Mouse (Mus musculus): ENCODE results near the gene Btrc. TPM values are rescaled to one million over a fixed set of nuclear protein-coding genes. Genes with fewer than 3 reads are reported as not detected.
"Not testable (repeated sequence)": the region's sequence is repeated elsewhere in the genome, so short reads cannot be mapped to it uniquely, and the experiment has no call there.

The Btrc gene
- 70.0 and 70.5 TPM in 2 replicates for polyA plus RNA-seq (2016; fragmentation: Nextera tagmentation; extraction: Ambion mirVana)

DNA sequence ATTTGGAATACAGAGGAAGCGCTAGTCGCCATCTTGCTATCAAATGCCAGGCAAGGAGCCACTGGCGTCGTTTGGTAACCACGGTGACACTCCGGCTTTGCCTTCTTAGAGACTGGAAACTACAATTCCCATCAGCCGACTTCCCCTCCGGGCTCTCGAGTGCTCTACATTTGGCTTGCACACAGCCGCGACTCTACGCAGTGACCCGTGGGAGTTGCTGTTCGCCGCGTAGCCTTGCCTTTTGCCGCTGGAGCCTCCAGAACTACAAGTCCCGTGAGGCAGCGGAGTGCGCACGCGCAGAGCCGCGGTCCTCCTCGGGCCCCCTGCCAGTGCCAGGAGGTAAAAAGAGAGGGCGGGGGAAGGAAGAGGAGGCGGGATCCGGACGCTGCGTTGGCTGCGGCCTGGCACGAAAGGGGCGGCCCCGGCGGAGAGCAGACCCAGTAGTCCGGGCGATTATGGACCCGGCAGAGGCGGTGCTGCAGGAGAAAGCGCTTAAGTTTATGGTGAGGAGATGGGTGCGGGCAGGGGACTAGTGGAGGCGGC is at the start of gene Btrc:
Gene Btrc, plus strand, starts transcription at position 351 of the 543 bp plus-strand sequence.
- Histone ChIP-seq H3K4me2 (replicated peaks) (peak within 1 kb of the TSS; percentile 76), H3K4me3 (peak within 1 kb of the TSS; percentile 73), H3K27ac (peak within 1 kb of the TSS; percentile 96), H3K27me3 (replicated peaks) (no peaks in the 10 kb centered on the region), H3K4me1 (peaks cover 11% of the 10 kb centered on the region), H3K9me3 (no peaks in the 10 kb centered on the region), H3K9ac (peak within 1 kb of the TSS; percentile 81), H3K36me3 (peaks cover 3% of the 10 kb centered on the region; the same call in 1 of the 2 replicates)
- peak; percentile 99 for ATAC-seq (ENCODE audit: low FRiP score, low read depth)
- WGBS, result under 1% methylated on average over 42 of the region's 42 CpGs

DNA sequence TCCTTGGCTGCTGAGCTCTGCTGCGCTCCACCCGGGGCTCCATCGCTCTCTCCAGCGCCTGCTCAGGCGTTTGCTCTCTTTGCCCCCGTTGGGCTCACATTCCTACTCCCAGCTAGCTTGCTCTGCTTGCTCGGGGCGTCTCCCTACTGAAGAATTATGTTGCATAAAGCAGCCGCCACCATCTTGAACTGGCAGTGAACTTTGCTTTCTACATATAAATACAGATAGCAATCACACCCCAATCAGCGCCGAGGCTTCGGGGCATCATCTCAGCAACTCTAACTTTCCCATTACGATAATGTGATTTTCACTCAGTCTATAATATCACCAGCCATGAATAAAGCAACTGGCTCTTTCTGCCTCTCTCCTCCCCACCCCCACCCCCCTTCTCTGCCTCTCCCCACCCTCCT is 46.1 kb upstream of the Btrc start:
- Histone ChIP-seq H3K9ac (no peak overlapping the region), H3K27ac (peak overlapping the region; percentile 38), H3K27me3 (replicated peaks) (no peaks in the 10 kb centered on the region; the same call in 1 of the 2 replicates), H3K4me2 (replicated peaks) (peak overlapping the region; percentile 31), H3K9me3 (no peaks in the 10 kb centered on the region), H3K36me3 (no peaks in the 10 kb centered on the region), H3K4me1 (peaks cover 28% of the 10 kb centered on the region), H3K4me3 (no peak overlapping the region)
- 23% methylated on average over 13 of the region's 13 CpGs for WGBS
- peak; percentile 52 for ATAC-seq (ENCODE audit: low FRiP score, low read depth)

DNA sequence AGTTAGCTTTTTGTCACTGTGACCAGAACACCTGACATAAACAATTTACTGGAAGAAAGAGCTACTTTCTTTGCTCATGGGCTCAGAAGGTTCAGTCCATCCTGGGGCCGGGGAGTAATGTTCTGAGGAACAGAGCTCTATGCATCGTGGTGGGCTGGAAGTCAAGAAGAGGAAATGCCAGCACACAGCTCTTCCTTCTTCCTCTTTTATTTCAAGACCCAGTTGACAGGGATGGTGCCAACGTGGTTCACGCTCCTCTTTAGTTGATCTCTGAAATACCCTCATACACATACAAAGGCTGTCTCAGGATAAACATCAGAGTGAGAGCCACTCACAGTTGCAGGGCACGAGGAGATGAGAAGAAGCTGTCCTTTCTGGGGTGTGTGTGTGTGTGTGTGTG is 42.5 kb upstream of the Btrc start:
- no peak for ATAC-seq (ENCODE audit: low FRiP score, low read depth)
- Histone ChIP-seq H3K36me3 (no peaks in the 10 kb centered on the region), H3K9ac (no peak overlapping the region), H3K27me3 (replicated peaks) (no peaks in the 10 kb centered on the region; the same call in 1 of the 2 replicates), H3K27ac (no peak overlapping the region), H3K4me2 (replicated peaks) (no peak overlapping the region), H3K4me3 (no peak overlapping the region), H3K9me3 (no peaks in the 10 kb centered on the region), H3K4me1 (peaks cover 23% of the 10 kb centered on the region)
- 80% methylated on average over 5 of the region's 5 CpGs for WGBS

DNA sequence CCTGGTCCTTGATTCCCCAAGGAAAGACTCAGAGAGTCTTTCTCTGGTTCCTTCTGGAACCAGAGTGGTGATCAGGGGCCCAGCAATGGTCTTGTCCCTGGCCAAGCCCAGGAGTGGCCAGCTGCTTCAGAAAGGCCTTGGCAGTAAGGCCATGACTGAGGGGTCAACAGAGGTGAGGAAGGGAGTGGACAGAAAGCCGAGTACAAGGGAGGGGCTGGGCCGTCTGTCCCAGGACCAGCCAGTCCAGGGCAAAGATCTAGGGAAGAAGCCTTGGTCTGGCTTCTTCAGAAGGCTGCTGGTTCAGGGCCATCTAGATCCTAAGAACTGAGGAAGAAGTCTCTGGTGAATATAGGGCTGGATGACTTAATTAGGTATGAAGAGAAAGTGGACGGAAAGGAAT is 34.5 kb upstream of the Btrc start:
- H3K27ac ChIP-seq, result peak overlapping the region; percentile 54
- H3K4me3 ChIP-seq, result no peak overlapping the region
- no peak overlapping the region for H3K9ac ChIP-seq
- no peaks in the 10 kb centered on the region for H3K36me3 ChIP-seq
- H3K9me3 ChIP-seq, result no peaks in the 10 kb centered on the region
- peak overlapping the region; percentile 44; the same call in 1 of the 2 replicates for H3K4me2 ChIP-seq (replicated peaks)
- peaks cover 30% of the 10 kb centered on the region for H3K4me1 ChIP-seq
- no peak for ATAC-seq (ENCODE audit: low FRiP score, low read depth)
- no peaks in the 10 kb centered on the region for H3K27me3 ChIP-seq (replicated peaks)
- WGBS, result 48% methylated on average over 3 of the region's 3 CpGs

DNA sequence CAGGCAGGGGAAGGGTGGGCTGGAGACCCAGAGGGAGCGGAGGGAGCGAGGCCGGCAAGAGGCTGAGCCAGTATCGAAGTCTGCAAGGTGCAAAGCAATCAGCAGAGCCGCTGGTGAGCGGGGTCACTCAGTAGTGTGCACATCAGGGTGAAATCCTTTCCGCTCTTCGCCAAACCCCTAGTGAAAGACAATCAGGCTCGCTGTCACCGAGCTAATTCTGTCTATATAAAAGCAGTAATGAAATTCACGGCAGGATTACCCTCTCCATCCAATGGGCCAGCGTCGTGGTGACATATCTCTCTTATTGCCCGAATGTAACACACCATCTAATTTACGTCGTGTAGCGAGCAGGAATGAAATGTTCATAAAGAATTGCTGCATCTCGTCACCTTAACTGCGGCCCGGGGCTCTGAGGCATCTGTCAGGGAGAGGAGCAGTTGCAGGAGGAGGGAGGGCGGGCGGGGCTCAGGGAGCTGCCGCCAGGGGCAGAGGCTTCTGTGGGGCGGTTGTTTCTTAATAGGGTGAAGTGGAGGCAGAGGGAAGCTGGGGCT is 33.7 kb upstream of the Btrc start:
- H3K4me2 ChIP-seq (replicated peaks), result peak overlapping the region; percentile 44
- no peaks in the 10 kb centered on the region for H3K9me3 ChIP-seq
- H3K4me1 ChIP-seq, result peaks cover 30% of the 10 kb centered on the region
- H3K27ac ChIP-seq, result peak overlapping the region; percentile 54
- no peak overlapping the region for H3K9ac ChIP-seq
- no peaks in the 10 kb centered on the region for H3K27me3 ChIP-seq (replicated peaks)
- ATAC-seq (ENCODE audit: low FRiP score, low read depth), result peak; percentile 76
- H3K4me3 ChIP-seq, result no peak overlapping the region
- 6% methylated on average over 24 of the region's 24 CpGs for WGBS
- H3K36me3 ChIP-seq, result no peaks in the 10 kb centered on the region

DNA sequence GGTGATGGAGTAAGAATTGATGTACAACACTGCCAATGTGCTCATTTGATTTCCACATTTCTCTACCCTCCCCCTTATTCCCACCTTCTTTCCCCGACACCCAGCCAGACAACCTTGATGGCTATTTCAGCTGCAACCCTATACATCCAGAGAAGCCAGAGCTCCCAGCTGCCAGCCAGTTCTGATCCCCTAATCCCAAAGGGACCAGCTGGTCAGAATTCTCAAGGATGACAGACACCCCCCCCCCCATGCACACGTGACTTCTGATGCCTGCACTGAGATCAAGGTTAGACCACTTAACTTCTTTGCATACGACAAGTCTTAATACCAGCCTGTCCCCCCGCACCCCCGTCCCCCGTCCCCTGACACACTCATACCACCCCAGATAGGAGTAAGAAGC is 26.8 kb upstream of the Btrc start:
- no peak overlapping the region for H3K27ac ChIP-seq
- ATAC-seq (ENCODE audit: low FRiP score, low read depth), result no peak

DNA sequence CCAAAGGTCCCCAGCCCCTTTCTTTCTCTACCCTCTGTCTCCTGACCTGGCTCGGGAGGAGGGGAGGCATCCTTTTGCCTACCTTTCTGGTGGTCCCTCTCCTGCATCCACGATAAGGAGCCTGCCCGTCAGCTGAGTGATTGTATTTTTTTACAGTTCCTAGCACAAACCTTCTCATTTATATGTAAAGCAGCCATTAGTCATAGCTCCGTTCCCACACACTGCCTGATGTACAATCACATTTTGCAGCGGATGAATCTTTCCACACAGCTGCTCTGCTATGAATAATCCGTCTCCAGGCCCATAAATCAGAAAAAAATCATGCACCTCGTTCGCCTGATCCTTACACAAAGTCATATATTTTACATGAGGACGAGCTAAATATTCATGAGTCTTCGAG is 25.4 kb upstream of the Btrc start:
- H3K4me2 ChIP-seq (replicated peaks), result peak overlapping the region; percentile 38
- ATAC-seq (ENCODE audit: low FRiP score, low read depth), result peak; percentile 63; the same call in 1 of the 2 replicates
- no peaks in the 10 kb centered on the region for H3K27me3 ChIP-seq (replicated peaks)
- WGBS, result 32% methylated on average over 10 of the region's 10 CpGs
- peaks cover 11% of the 10 kb centered on the region; the same call in 1 of the 2 replicates for H3K4me1 ChIP-seq
- H3K4me3 ChIP-seq, result no peak overlapping the region
- no peaks in the 10 kb centered on the region for H3K36me3 ChIP-seq
- H3K27ac ChIP-seq, result peak overlapping the region; percentile 67
- no peaks in the 10 kb centered on the region for H3K9me3 ChIP-seq
- no peak overlapping the region for H3K9ac ChIP-seq

More for the DNA sequence above, 26.8 kb upstream of the Btrc start:
- H3K36me3 ChIP-seq, result no peaks in the 10 kb centered on the region
- no peak overlapping the region for H3K9ac ChIP-seq
- H3K4me3 ChIP-seq, result no peak overlapping the region
- H3K4me2 ChIP-seq (replicated peaks), result no peak overlapping the region
- 80% methylated on average over 6 of the region's 6 CpGs for WGBS
- peaks cover 11% of the 10 kb centered on the region; the same call in 1 of the 2 replicates for H3K4me1 ChIP-seq
- no peaks in the 10 kb centered on the region for H3K27me3 ChIP-seq (replicated peaks)
- H3K9me3 ChIP-seq, result no peaks in the 10 kb centered on the region

DNA sequence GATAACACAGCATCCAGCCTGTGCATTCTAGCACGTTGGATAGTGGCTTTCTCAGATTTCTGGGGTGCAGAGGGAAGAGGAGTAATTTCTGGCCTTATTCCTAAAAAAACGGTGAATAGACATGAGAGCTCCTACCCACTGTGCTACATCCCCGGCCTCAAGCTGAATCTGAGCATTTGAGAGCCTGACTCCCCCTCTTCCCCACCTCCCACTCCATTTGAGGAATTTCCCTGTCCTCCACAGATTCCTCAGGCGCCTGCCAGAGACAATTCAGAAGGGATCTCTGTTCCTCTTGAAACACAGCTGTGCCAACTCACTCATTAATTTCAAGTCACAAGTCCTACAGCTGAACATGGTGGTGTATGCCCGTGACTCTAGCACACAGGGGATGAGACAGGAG is 19.6 kb upstream of the Btrc start:
- H3K4me2 ChIP-seq (replicated peaks), result no peak overlapping the region
- 74% methylated on average over 5 of the region's 5 CpGs for WGBS
- ATAC-seq (ENCODE audit: low FRiP score, low read depth), result no peak
- H3K9me3 ChIP-seq, result no peaks in the 10 kb centered on the region
- no peak overlapping the region for H3K27ac ChIP-seq
- no peak overlapping the region for H3K9ac ChIP-seq
- no peaks in the 10 kb centered on the region for H3K4me1 ChIP-seq
- H3K4me3 ChIP-seq, result no peak overlapping the region
- H3K36me3 ChIP-seq, result no peaks in the 10 kb centered on the region
- no peaks in the 10 kb centered on the region for H3K27me3 ChIP-seq (replicated peaks)

DNA sequence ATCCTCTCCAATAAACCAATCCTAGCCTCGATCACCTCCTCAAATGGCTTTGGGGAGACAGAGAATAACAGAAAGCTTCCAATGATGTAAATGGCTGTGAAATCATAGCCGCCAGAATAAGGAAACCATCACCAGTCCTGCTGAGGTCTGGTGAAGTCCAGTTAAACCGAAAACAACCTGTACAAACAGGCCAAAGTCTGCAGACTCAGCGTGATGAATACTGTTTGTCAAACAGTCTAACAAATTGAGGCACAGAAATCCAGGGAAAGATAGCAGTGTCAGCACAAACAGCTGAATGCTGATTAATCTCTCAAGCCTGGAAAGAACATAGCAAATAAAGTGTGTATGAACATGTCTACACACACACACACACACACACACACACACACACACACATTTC is 15.3 kb upstream of the Btrc start:
- Histone ChIP-seq H3K36me3 (no peaks in the 10 kb centered on the region), H3K27ac (no peak overlapping the region), H3K4me2 (replicated peaks) (no peak overlapping the region), H3K9me3 (no peaks in the 10 kb centered on the region), H3K9ac (no peak overlapping the region), H3K4me3 (no peak overlapping the region), H3K27me3 (replicated peaks) (peaks cover 4% of the 10 kb centered on the region; the same call in 1 of the 2 replicates), H3K4me1 (no peaks in the 10 kb centered on the region)
- ATAC-seq (ENCODE audit: low FRiP score, low read depth), result no peak
- 68% methylated on average over 4 of the region's 4 CpGs for WGBS

DNA sequence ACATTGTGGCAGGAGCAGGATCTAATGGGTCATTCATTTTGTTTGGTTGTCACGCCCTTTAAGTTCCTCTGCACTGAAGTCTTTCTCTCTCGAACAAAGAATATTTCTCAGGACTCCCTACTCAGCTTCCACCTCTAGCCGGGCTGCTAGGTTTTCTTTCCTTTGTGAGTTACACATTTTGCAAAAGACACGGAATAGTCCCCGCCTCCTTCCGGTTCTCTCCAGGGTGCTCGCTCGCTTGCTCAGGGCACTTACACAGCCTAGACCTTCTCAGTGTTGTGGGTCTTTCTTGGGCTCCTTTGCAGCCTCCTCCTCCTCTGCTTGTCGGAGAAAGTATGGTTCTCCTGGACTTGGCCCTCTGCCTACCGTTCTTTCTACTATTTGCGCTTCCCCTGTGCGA is 13.1 kb upstream of the Btrc start:
- WGBS, result 62% methylated on average over 12 of the region's 12 CpGs
- no peaks in the 10 kb centered on the region for H3K9me3 ChIP-seq
- H3K4me2 ChIP-seq (replicated peaks), result no peak overlapping the region
- no peak overlapping the region for H3K9ac ChIP-seq
- H3K27ac ChIP-seq, result no peak overlapping the region
- H3K4me1 ChIP-seq, result no peaks in the 10 kb centered on the region
- H3K4me3 ChIP-seq, result no peak overlapping the region
- ATAC-seq (ENCODE audit: low FRiP score, low read depth), result no peak
- peaks cover 4% of the 10 kb centered on the region; the same call in 1 of the 2 replicates for H3K27me3 ChIP-seq (replicated peaks)
- H3K36me3 ChIP-seq, result no peaks in the 10 kb centered on the region

DNA sequence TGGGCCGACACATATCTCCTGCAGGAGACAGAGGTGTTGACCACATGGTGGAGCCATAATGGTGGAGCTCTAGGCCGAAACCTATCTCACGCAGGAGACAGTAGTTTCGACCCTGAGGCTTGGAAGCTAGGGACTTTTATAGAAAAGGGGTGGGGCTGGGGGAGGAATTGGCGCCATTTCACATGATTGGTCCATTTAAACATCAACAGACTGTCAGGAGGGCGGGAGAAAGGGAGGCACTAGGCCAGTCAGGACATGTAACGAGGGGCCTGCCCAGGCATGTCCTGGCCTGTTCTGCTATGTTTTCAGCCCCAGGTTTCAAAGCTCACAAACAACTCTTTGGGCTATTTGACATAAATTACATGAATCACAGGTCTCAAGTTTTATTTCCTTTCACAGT is 10.8 kb upstream of the Btrc start:
- not testable (repeated sequence) for H3K4me3 ChIP-seq; H3K9me3 ChIP-seq; H3K36me3 ChIP-seq; H3K4me2 ChIP-seq (replicated peaks); H3K27ac ChIP-seq; H3K4me1 ChIP-seq; ATAC-seq (ENCODE audit: low FRiP score, low read depth); H3K27me3 ChIP-seq (replicated peaks); H3K9ac ChIP-seq
- 91% methylated on average over 7 of the region's 7 CpGs for WGBS

DNA sequence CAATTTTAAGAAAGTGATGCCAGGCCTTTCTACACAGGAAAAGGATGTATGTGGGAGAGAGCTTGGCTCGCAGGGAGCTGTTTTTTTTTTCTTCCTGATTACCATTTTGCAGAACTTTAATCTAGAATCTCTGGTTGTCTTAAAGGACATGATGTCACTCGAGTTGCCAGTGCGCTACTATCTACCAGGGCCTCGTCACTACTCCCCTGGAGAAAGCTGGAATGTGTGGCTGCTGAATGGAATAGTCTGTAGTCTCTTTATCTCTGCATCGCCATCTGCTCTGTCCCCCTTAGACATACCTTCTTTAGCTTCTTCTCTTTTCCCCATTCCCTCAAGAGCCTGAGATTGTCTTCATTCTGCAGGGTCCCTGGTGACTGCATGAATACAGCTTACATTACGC is 7.9 kb upstream of the Btrc start:
- Histone ChIP-seq H3K9me3 (no peaks in the 10 kb centered on the region), H3K9ac (no peak overlapping the region), H3K36me3 (no peaks in the 10 kb centered on the region), H3K4me3 (no peak overlapping the region), H3K4me1 (no peaks in the 10 kb centered on the region), H3K4me2 (replicated peaks) (no peak overlapping the region), H3K27ac (no peak overlapping the region), H3K27me3 (replicated peaks) (peaks cover 1% of the 10 kb centered on the region; the same call in 1 of the 2 replicates)
- 85% methylated on average over 6 of the region's 6 CpGs for WGBS
- ATAC-seq (ENCODE audit: low FRiP score, low read depth), result no peak

DNA sequence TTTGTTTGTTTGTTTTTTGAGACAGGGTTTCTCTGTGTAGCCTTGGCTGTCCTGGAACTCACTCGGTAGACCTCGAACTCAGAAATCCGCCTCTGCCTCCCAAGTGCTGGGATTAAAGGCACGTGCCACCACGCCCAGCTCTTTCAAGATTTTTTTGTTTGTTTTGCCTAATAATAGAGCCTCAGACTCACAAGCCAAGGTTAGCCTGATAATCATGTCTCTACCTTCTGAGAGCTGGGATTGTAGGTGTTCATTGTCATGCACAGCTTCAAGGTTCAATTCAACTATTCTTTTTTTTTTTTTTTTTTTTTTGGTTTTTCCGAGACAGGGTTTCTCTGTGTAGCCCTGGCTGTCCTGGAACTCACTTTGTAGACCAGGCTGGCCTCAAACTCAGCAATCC is 6.7 kb upstream of the Btrc start:
- not testable (repeated sequence) for ATAC-seq (ENCODE audit: low FRiP score, low read depth); H3K4me2 ChIP-seq (replicated peaks); H3K36me3 ChIP-seq; H3K27ac ChIP-seq; H3K27me3 ChIP-seq (replicated peaks); H3K9ac ChIP-seq; H3K9me3 ChIP-seq; H3K4me3 ChIP-seq; H3K4me1 ChIP-seq
- 87% methylated on average over 6 of the region's 6 CpGs for WGBS
